Mouse (Mus musculus) gonadal fat pad, adult 2 months (tissue): ENCODE results near the gene Slc51a. TPM values are rescaled to one million over a fixed set of nuclear protein-coding genes. Genes with fewer than 3 reads are reported as not detected.
"Not testable (repeated sequence)": the region's sequence is repeated elsewhere in the genome, so short reads cannot be mapped to it uniquely, and the experiment has no call there.

Experiments used
- DNase-seq: peaks from one replicate; pipeline ENCODE4 v3.0.0-alpha.2; 2012; ENCODE audit warnings: low read depth
- polyA plus RNA-seq: library from polyadenylated mRNA; depleted of rRNA; stranded (reverse); fragments of >200 nt; gene quantifications from 2 replicates; pipeline ENCODE4 v1.2.3, GENCODE M21; 2012

The Slc51a gene
- polyA plus RNA-seq, 1 experiment, result 0.04 TPM

DNA sequence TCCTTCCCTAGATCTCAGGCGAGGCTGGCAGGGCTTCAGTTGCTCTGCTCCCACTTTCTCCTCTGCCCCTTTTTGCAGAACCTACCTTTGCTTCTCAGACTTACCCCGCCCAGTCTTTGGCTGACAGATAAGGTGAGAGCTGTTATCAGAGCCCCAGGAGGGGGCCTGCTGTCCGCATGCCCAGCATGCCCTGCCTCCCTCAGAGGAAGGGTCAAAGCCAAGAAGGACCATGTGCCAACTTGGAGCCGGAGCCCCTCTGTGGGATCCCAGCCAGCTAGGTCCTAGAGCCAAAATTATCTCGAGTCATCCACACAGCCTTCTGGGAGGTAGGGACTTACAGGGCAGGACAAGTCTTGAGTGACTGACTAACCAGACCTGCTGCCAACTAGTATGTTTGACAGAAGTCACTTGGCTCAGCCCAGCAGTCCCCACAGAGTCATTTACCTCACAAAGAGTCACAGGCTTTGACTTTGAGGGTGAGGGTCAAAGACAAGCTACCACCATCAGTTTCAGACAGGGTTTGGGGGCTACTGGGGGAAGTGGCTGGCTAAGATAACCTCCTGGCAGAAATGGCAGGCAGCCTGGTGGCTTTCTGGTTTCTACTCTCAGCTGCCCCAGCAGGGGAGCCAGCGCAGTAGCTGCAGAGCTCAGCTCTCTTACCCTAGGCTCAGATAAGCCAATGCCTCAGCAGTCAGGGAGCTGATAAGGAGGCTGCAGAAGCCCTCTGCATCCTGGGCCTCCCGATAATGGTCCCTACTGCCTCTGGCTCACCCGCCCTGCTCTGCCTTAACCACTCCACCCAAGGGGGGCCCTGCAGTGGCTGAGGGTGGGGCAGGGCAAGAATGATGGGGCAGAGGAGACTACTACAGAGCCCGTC, 21.6 kb upstream of the Slc51a start:
- no peak for DNase-seq

- DNase-seq, result no peak
Observed at GRCm38 (mm10) chr16:32508506-32509065, 20.9 kb upstream of the Slc51a start.

GRCm38 (mm10) chr16:32508035-32508434, 20.4 kb upstream of the Slc51a start:
- DNase-seq, result no peak

DNA sequence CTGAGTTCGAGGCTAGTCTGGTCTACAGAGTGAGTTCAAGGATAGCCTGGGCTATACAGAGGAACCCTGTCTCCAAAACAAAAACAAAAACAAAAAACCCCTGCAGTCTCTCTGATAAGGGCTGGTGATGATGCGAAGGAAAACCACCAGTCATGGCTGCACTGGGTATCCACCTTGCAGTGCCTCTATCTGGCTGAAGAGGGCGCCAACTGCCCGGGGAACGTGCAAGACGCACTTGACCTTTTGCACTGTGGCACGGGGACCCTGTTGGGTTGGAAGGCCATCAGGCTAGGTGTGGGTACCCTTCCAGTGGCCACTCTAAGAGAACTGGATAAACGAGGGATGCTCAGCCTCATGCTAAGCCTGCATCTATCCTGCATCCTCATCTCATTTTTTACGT, 19.7 kb upstream of the Slc51a start:
- no peak for DNase-seq

GRCm38 (mm10) chr16:32506868-32507267, 19.2 kb upstream of the Slc51a start:
- no peak for DNase-seq

DNA sequence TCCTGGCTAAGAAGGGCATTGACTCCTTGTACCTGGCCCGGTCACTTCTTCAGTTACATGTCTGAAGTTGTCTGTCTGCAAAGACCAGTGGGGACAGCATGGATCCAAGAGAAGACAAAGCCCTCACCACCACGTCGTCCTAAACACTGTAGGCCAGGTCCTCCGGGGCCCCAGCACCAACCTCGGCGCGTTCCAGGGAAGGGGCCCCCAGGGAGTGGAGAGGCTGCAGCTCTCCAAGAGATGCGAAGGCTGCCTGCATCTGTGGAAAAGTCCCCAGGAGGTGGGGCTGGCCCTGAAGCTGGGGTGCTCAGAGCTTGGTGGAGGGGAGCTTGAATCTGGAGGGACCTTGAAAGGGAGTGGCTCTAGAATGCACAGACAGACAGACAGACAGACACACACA, 18.6 kb upstream of the Slc51a start:
- no peak for DNase-seq

DNA sequence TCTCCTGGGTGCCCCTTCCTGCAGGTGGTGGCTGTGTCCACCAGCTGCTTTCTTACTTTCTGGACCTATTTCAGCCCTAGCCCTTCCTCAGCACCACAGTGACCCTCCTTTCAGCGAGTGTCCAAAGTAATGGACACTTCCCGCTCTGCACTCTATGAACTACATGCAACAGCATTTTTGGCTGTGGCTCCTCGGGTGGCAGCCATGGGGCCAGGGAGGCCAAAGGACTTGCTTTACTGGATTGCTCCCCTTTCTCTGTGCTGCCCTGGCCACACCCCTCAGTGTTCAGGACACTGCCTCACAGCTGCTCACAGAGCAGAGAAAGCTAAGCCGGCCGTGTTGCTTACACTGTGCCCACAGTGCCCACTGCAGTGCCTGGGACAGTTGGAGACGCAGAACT, 16.0 kb upstream of the Slc51a start:
- DNase-seq, result no peak

GRCm38 (mm10) chr16:32502621-32503335, 15.1 kb upstream of the Slc51a start:
- no peak for DNase-seq

DNA sequence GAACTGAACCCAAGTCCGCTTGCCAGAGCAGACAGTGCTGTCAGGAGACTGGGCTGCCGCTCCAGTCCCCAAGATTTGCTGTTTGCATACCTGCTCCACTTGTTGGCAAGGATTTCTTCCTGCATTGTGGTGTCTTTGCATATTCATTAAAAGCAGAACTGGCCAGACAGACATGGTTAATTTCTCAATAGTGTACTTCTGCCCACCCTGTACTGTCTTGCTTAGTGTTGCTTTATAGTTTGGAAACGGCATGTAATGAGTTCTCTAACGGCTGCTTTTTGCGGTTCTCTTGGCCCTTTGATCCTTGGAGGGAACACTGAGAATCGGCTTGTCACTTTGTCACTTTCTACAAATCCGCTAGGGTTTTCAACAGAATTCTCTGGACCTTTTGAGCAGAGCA, 13.8 kb upstream of the Slc51a start:
- no peak for DNase-seq

DNA sequence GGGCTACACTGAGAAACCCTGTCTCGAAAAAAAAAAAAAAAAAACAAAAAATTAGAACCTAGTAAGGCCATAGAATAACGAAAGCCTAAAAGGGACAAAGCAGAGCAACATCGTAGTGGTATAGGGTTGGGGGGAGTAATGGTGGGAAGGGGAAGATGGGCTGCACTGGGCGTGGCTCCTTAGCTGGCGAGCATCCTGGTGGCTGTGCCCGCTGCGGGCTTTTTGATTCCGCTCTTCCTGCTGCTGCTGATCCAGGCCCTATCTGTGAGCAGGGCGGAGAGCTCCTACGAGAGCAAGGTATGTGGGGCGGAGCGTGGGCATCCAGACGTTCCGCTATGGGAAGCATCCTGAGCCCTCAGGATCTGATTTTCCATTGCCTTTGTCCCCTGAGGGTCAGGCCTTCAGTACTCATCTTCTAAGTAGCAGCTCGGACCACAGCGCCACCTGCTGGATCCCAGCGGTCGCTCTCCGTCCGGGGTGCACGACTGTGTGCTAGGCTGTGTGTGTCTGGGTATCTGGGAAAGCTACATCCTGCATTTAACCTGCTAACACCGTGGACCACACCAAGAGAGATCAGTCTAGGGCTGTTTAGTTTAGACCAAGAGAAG, 11.9 kb upstream of the Slc51a start:
- no peak for DNase-seq

DNA sequence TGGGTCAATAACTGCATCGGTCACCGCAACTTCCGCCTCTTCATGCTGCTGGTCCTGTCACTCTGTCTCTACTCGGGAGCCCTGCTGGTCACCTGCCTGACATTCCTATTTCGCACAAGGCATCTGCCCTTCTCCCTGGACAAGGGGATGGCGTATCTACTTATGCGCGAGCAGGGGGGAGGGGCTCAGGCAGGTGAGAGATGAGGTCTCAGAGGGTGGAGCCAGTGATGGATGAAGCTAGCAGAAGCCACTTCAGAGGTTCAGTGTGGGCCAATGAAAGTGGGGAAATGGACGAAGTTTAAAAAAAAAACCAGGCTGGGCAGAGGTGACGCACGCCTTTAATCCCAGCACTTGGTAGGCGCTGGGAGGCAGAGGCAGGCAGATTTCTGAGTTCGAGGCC, 11.3 kb upstream of the Slc51a start:
- no peak for DNase-seq

GRCm38 (mm10) chr16:32495965-32496364, 8.3 kb upstream of the Slc51a start, which contains the start of gene Zdhhc19:
Zdhhc19 (plus strand) TSS chr16:32496265.
- DNase-seq, result no peak

- DNase-seq, result not testable (repeated sequence)
Observed at GRCm38 (mm10) chr16:32494371-32494770, 6.7 kb upstream of the Slc51a start.

DNA sequence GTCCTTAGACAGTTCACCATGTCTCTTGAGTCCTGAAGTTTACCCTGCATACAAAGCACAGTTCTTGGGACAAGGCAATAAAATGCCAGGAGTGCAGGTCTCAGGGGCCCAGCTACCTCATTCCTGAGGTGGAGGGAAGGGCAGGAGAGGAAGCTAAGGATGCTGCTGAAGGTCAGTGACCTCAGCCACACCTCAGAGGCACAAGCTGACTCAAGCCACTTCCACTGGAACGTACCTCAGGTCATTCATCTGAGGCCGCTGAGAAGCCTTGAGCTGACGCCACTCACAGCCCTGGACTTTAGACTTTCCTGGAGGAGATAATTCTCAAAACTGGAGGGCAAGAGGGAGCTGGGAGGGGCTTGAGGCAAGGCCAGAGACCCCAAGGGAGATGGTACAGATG, 1.3 kb upstream of the Slc51a start:
- DNase-seq, result no peak

DNA sequence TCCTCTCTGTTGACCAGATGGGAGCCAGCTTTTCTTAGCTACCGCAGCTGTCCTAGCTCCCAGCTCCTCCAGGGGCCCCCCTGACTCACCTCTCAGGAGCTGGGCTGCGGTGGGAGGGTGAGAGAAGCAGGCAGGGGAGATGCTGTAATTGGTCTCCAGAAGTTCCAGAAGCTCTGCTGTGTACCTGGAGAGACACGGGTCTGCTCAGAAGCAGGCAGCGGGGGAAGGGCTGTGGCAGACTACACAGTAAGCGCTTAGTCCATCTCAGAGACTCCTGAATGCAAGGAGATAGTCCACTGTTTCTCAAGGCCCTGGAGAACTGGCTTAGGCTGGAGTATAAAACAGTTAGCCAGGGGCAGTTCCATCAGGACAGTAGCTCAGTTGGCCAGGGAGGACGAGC, 1.6 kb downstream of the Slc51a start:
- DNase-seq, result no peak

DNA sequence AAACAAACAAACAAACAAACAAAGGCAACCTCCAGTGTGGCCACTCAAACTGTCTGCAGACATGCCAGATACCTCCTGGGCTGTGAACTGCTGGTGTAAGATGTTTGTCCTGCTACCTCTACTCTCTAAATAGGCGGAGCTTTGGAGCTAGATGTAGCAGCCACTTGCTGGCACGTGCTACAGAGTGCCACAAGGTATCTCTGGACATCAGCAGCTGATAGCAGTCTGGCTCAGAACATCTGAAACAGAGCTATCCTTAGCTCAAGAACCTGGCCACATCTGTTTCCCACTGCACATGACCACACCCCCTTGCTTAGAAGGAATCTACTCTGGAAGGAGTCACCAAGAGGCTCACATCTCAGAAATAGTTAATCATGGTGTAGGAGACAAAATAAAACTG, 2.5 kb downstream of the Slc51a start:
- no peak for DNase-seq

DNA sequence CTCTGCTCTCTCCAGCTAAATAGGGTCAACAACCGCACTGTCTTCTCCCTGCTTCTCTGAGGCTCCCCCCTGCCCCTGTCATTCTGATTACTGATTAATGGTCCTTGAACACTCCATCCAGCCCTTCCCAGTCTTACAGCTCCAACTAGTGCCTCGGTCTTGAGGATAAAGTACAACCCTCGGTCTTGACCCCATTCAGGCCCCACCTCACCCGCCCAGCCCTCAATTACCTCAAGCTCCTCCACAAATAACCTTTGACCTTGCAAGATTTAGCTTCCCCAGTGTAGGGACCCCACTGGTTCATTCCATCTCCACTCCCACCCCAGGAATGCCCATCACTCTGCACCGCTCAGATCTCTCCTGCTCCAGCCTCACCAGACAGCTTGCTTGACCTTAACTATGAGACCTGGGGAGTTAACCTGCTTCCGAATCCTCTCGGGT, 3.2 kb downstream of the Slc51a start:
- DNase-seq, result no peak

- DNase-seq, result no peak
Observed at GRCm38 (mm10) chr16:32479415-32479814, 8.3 kb downstream of the Slc51a start.

- no peak for DNase-seq
Observed at GRCm38 (mm10) chr16:32477315-32477714, 10.4 kb downstream of the Slc51a start.

DNA sequence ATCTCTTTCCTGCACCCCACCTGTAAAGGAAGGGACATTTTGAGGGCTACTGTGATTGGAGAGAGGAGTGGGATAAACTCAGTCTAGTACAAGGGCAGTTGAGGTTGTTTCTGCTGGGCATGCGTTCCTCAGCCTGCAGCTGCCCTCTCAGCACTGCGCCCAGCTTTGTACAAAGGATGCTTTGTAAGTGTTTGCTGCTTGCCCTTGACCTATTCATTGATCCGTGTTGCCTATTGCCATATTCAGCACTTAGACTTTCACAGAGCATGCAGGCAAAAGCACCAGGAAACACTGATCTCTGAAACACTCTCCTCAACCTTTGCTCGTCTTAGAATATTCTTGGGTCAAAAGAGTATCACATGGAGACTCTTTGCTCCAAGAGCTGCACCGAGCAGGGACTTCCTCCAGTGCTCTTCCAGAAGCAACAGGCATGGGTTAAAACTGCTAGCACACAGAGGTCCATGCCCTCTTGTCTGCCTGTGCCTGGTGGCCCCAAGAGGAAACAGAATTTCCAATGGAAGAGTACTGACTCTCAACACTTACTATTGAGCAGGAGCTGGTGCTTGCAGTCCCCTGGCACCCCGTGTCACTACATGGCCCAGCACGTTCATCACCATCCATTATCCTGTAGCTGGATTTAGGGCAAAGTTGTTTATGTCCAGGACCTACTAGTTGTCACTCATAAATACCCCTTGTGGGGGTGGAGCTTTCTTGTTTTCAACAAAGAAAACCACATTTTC, 15.2 kb downstream of the Slc51a start:
- DNase-seq, result no peak

DNA sequence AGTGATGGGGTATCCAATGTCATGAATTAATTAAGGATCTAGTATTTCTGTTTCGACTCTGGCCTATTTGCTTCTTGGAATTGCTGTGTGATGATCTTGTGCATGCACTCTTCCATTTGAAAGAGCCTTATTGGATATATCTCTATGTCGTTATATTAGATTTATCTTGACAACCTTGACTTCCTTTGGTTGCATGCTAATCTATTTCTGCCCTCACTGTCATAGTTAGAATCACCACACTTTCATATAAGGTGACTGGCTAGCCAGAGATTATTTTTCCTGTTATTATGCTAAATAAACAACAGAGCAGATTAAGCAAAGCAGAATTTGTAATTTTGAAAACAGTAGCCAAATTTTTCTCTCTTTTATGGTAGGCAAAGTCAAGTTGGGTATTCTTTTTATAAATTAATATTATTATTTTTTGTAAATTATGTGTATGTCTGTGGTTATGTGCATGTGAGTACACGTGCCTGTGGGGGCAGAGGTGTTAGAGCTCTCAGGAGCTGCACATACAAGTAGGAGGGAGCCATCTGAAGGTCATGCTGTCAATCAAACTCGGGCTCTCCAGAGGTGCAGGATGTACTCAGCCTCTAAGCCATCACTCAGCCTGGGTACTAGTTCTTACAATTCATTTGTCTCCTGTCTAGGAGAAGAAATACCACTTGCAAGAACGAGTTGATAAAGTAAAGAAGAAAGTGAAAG, 18.1 kb downstream of the Slc51a start:
- DNase-seq, result no peak
